ENCODE assay signal across 8 mouse cellular contexts in the genomic region with DNA sequence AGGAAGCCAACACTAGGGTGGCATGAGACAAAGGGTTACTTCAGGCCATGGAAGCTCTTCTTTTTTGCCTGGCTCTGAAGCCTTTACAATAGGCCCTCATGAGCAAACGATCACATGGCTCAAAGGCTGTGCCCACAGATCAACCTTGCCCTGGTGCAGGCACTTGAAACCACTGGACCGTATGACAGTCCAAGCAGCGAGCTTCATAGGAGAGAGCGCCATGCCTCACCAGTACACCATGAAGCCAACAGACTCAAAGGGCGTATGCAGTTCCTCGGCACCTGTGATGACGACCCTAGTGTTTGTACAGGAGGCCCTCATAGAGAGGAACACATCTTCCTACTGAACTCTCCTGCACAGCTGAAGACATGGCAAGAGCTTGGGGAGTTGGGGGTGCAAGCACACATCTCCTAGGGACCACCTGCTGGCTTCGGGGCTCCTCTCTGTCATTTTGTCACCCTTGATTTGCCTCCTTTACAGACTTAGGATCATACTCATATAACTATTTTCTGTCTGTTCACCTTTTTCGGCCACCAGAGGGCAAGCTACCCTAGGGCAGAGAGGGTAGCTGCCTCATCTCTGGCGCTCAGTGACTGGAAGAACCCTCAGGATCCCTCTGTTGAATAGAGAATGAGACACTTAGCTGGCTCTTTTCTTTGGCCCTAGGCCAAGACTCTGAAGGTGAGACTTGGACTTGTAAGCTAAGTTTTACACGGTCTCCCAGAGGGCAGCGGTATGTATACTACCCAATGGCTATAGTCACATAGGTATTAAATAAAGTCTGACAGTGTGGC.
A peak's percentile ranks its signal among the peaks of the same experiment; 100 is the strongest.
DNase-seq lines count a peak whose midpoint lies in the region; ATAC-seq lines count a peak whose summit lies in the region.

No protein-coding gene starts in this region.

- H3K4me3 ChIP-seq in forebrain, embryonic 16.5 days (replicated peaks; ENCODE audit: low read length): no peak overlapping the region
- H3K4me3 ChIP-seq in hindbrain, embryonic 16.5 days (ENCODE audit: low read length): no peak overlapping the region
- no peak overlapping the region for H3K4me3 ChIP-seq in limb, embryonic 10.5 days
- no peak overlapping the region for H3K4me3 ChIP-seq in stomach, embryonic 15.5 days (replicated peaks)

- 69% methylated on average over 12 of the region's 12 CpGs for WGBS in forebrain, embryonic 16.5 days
- WGBS in hindbrain, embryonic 16.5 days: 75% methylated on average over 12 of the region's 12 CpGs
- WGBS in limb, embryonic 10.5 days: 87% methylated on average over 12 of the region's 12 CpGs
- WGBS in stomach, embryonic 15.5 days: 76% methylated on average over 12 of the region's 12 CpGs

- peaks cover 34% of the 10 kb centered on the region for H3K36me3 ChIP-seq in forebrain, embryonic 16.5 days (ENCODE audit: control insufficient read depth, insufficient read depth)
- H3K36me3 ChIP-seq in hindbrain, embryonic 16.5 days (ENCODE audit: control insufficient read depth, insufficient read depth, low read length): peaks cover 59% of the 10 kb centered on the region
- H3K36me3 ChIP-seq in limb, embryonic 10.5 days: peaks cover 100% of the 10 kb centered on the region
- peaks cover 52% of the 10 kb centered on the region for H3K36me3 ChIP-seq in stomach, embryonic 15.5 days

- H3K27ac ChIP-seq in forebrain, embryonic 16.5 days (ENCODE audit: low read length): no peak overlapping the region
- no peak overlapping the region for H3K27ac ChIP-seq in hindbrain, embryonic 16.5 days (ENCODE audit: low read depth, low read length)
- H3K27ac ChIP-seq in limb, embryonic 10.5 days: no peak overlapping the region
- no peak overlapping the region for H3K27ac ChIP-seq in stomach, embryonic 15.5 days

- H3K9me3 ChIP-seq in forebrain, embryonic 16.5 days (ENCODE audit: control insufficient read depth, low read length): no peaks in the 10 kb centered on the region
- H3K9me3 ChIP-seq in hindbrain, embryonic 16.5 days (ENCODE audit: control insufficient read depth, low read length): no peaks in the 10 kb centered on the region
- H3K9me3 ChIP-seq in limb, embryonic 10.5 days (replicated peaks): no peaks in the 10 kb centered on the region
- H3K9me3 ChIP-seq in stomach, embryonic 15.5 days: no peaks in the 10 kb centered on the region

- H3K4me2 ChIP-seq in forebrain, embryonic 16.5 days (ENCODE audit: low read length): no peak overlapping the region
- H3K4me2 ChIP-seq in hindbrain, embryonic 16.5 days (ENCODE audit: low read length): no peak overlapping the region
- no peak overlapping the region for H3K4me2 ChIP-seq in stomach, embryonic 15.5 days

- H3K9ac ChIP-seq in forebrain, embryonic 16.5 days (replicated peaks; ENCODE audit: low read depth, low read length): no peak overlapping the region
- H3K9ac ChIP-seq in hindbrain, embryonic 16.5 days (ENCODE audit: low read depth, low read length): no peak overlapping the region
- H3K9ac ChIP-seq in stomach, embryonic 15.5 days: no peak overlapping the region

- no peaks in the 10 kb centered on the region for H3K27me3 ChIP-seq in forebrain, embryonic 16.5 days (replicated peaks; ENCODE audit: control insufficient read depth, insufficient read depth, low read length)
- H3K27me3 ChIP-seq in hindbrain, embryonic 16.5 days (replicated peaks; ENCODE audit: control insufficient read depth, insufficient read depth, low read length): no peaks in the 10 kb centered on the region
- H3K27me3 ChIP-seq in limb, embryonic 10.5 days (ENCODE audit: low read depth, poor library complexity, severe bottlenecking): no peaks in the 10 kb centered on the region
- no peaks in the 10 kb centered on the region for H3K27me3 ChIP-seq in stomach, embryonic 15.5 days (replicated peaks)

- DNase-seq in right cerebral cortex, adult 2 months (ENCODE audit: low spot score in 2 of 2): peak; percentile 53 to 60
- DNase-seq in right cerebral cortex, postnatal 25 days: no peak
- peak; percentile 36 for DNase-seq in cerebellum, adult 11 months
- DNase-seq in limb, embryonic 10.5 days (ENCODE audit: low spot score): peak; percentile 52
- DNase-seq in natural killer cell, adult 2 months (ENCODE audit: low spot score in 2 of 2): peak; percentile 9 to 69

- peak; percentile 61 for ATAC-seq in forebrain, embryonic 16.5 days
- ATAC-seq in hindbrain, embryonic 16.5 days: peak; percentile 52
- ATAC-seq in stomach, embryonic 15.5 days (ENCODE audit: insufficient read depth, low FRiP score, low read depth): 0 out of 2 replicates have a peak, but pooled peaks have one; percentile 40

- H3K4me1 ChIP-seq in forebrain, embryonic 16.5 days (replicated peaks; ENCODE audit: control insufficient read depth, insufficient read depth, low read length): no peaks in the 10 kb centered on the region
- peaks cover 2% of the 10 kb centered on the region; the same call in 1 of the 2 replicates for H3K4me1 ChIP-seq in hindbrain, embryonic 16.5 days (ENCODE audit: control insufficient read depth, insufficient read depth, low read depth, low read length)
- peaks cover 7% of the 10 kb centered on the region; the same call in 1 of the 2 replicates for H3K4me1 ChIP-seq in limb, embryonic 10.5 days
- H3K4me1 ChIP-seq in stomach, embryonic 15.5 days: no peaks in the 10 kb centered on the region
